Mouse (Mus musculus) myocyte (in vitro differentiated cells): ENCODE measurements around the gene Eml2.

Experiments
- CEBPB ChIP-seq: IDR thresholded peaks from 2 replicates; pipeline ENCODE4 v1.6.1; 2011; ENCODE audit warnings: mild to moderate bottlenecking, moderate library complexity; ENCODE audit not compliant: poor library complexity, insufficient read depth, severe bottlenecking
- MAX ChIP-seq: IDR thresholded peaks from one replicate; pipeline ENCODE4 v1.6.1; 2011; ENCODE audit warnings: low read depth, mild to moderate bottlenecking, control low read depth
- MYOD1 ChIP-seq, 3 experiments: IDR thresholded peaks; one replicate each; pipeline ENCODE4 v1.6.1; 2011; ENCODE audit warnings: control low read depth in 2 of 3, low read depth in 2 of 3, mild to moderate bottlenecking in 2 of 3, moderate library complexity in 1 of 3; ENCODE audit not compliant: insufficient read length in 2 of 3, control insufficient read depth in 1 of 3
- POLR2A ChIP-seq: IDR thresholded peaks from one replicate; pipeline ENCODE4 v1.6.1; 2011; ENCODE audit warnings: low read depth, mild to moderate bottlenecking, control low read depth, moderate library complexity; ENCODE audit not compliant: insufficient read length
- TCF12 ChIP-seq: IDR thresholded peaks from one replicate; pipeline ENCODE4 v1.6.1; 2011; ENCODE audit warnings: mild to moderate bottlenecking, control low read depth; ENCODE audit not compliant: poor library complexity, insufficient read depth, severe bottlenecking
- USF1 ChIP-seq: IDR thresholded peaks from one replicate; pipeline ENCODE4 v1.6.1; 2011; ENCODE audit warnings: low read depth, mild to moderate bottlenecking, control low read depth, moderate library complexity

DNA sequence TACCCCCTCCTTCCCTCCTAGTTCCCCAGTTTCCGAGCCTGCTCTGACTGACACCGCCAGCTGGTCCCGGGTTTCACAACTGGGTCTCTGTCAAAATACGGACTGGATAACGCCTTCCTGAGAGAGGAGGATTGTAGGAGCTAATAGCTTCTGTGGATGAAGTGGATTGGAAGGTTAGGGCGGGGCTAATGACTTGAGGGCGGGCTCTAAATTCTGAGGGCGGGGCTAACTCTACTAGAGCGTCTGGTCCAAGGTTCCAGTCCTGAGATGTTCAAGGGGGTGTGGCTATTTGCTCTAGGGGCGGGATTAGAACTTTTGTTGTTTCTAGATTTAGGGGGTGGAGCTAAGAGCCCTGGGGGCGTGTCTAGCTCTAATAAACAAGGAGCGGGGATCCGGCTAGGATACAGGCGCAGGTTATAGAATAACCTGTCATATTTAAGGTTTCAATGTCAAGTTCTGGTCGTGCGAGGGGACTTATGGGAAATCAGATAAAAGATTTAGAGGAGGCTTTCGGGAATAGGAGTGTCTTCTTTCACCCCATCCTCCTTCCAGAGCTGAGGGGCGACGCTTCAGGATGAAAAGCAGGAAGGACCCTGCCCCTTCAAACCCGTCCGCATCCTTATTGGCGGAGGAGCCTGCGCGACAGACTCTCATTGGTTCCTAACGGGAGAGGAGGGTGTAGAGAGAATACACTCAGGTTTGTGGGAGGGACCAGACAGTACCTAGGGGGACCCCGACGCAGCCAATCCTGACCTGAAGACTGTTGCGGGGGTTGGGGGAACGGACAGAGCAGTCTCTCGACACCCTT, at the start of gene Eml2:
- TF ChIP-seq MAX = no peak
- TF ChIP-seq MYOD1 (IDR thresholded peaks at IDR 0.05; ENCODE audit: control insufficient read depth in 1 of 3, insufficient read length in 2 of 3, low read depth in 2 of 3) = peak; percentile 92 to 96 (median 96)
- no peak for TF ChIP-seq POLR2A
- TF ChIP-seq USF1 = no peak
- no peak for TF ChIP-seq CEBPB
- TF ChIP-seq TCF12 = peak; percentile 76
